Comparison of ENCODE assay signal across 8 mouse cellular contexts in genomic region chr5:108629634-108630483, GRCm38 (mm10). TPM values are rescaled to one million over a fixed set of nuclear protein-coding genes. Genes with fewer than 3 reads are reported as not detected.
DNase-seq lines count a peak whose midpoint lies in the region; ATAC-seq lines count a peak whose summit lies in the region.

TSS of gene Gak (minus strand) at chr5:108629755.
TSS of gene Tmem175 (plus strand) at chr5:108629770.

- peak within 1 kb of the TSS; percentile 81 for H3K4me2 ChIP-seq in hindbrain, embryonic 14.5 days (replicated peaks)

- DNase-seq in R1 (ENCODE audit: low read depth, low spot score) = peak; percentile 95
- peak; percentile 95 to 96 for DNase-seq in cerebellum, postnatal 25 days
- DNase-seq in frontal cortex, postnatal 25 days (ENCODE audit: low spot score in 2 of 2) = peak; percentile 75 to 90
- DNase-seq in hindbrain, embryonic 14.5 days (ENCODE audit: low spot score) = peak; percentile 95
- DNase-seq in layer of hippocampus, postnatal 36 days = peak; percentile 91 to 93
- DNase-seq in lung, postnatal 36 days = peak; percentile 96
- DNase-seq in retina, postnatal 1 day = peak; percentile 97
- peak; percentile 88 to 90 for DNase-seq in urinary bladder, adult 18-20 months (ENCODE audit: low spot score in 2 of 2)

- H3K27me3 ChIP-seq in hindbrain, embryonic 14.5 days (ENCODE audit: control insufficient read depth, insufficient read depth, low read length) = no peaks in the 10 kb centered on the region

- WGBS in hindbrain, embryonic 14.5 days = under 1% methylated on average over 58 of the region's 58 CpGs

- peak; percentile 97 for ATAC-seq in hindbrain, embryonic 14.5 days (ENCODE audit: low FRiP score)

- H3K4me1 ChIP-seq in hindbrain, embryonic 14.5 days (replicated peaks; ENCODE audit: control insufficient read depth, insufficient read depth, low read length) = peaks cover 22% of the 10 kb centered on the region

- H3K9me3 ChIP-seq in hindbrain, embryonic 14.5 days (ENCODE audit: control insufficient read depth, low read length) = no peaks in the 10 kb centered on the region

- H3K4me3 ChIP-seq in hindbrain, embryonic 14.5 days (replicated peaks; ENCODE audit: low read length) = peak within 1 kb of the TSS; percentile 68

- 0 out of 2 replicates have a peak, but pooled peaks cover 7% of the 10 kb centered on the region for H3K36me3 ChIP-seq in hindbrain, embryonic 14.5 days (replicated peaks; ENCODE audit: control insufficient read depth, insufficient read depth)

- peak within 1 kb of the TSS; percentile 78 for H3K27ac ChIP-seq in hindbrain, embryonic 14.5 days

- peak within 1 kb of the TSS; percentile 87 for H3K9ac ChIP-seq in hindbrain, embryonic 14.5 days

RNA-seq across cellular contexts. Expression of gene Gak, which starts in this region (rescaled TPM):
- polyA plus RNA-seq in hindbrain, embryonic 14.5 days (2014; fragmentation: Nextera tagmentation; extraction: Ambion mirVana) = 46.4 and 47.2 TPM in 2 replicates
- 10 to 100 TPM; 89.4 to 97.6 TPM for total RNA-seq in layer of hippocampus, postnatal 36 days (2021)

RNA-seq across cellular contexts. Expression of gene Tmem175, which starts in this region (rescaled TPM):
- 27.2 and 29.7 TPM in 2 replicates for polyA plus RNA-seq in hindbrain, embryonic 14.5 days (2014; fragmentation: Nextera tagmentation; extraction: Ambion mirVana)
- total RNA-seq in layer of hippocampus, postnatal 36 days (2021) = 10 to 100 TPM; 40.1 to 43.0 TPM

Comparison
In these comparisons a context has a peak if more than half of its experiments do, and no peak if none do; other contexts are left out.
1. Peak in every context shown above with its lines: DNase-seq, ATAC-seq, H3K4me3 ChIP-seq and H3K27ac ChIP-seq.